Mouse (Mus musculus): ENCODE results near the gene Gse1.
A peak's percentile ranks its signal among the peaks of the same experiment; 100 is the strongest.

The Gse1 gene

DNA sequence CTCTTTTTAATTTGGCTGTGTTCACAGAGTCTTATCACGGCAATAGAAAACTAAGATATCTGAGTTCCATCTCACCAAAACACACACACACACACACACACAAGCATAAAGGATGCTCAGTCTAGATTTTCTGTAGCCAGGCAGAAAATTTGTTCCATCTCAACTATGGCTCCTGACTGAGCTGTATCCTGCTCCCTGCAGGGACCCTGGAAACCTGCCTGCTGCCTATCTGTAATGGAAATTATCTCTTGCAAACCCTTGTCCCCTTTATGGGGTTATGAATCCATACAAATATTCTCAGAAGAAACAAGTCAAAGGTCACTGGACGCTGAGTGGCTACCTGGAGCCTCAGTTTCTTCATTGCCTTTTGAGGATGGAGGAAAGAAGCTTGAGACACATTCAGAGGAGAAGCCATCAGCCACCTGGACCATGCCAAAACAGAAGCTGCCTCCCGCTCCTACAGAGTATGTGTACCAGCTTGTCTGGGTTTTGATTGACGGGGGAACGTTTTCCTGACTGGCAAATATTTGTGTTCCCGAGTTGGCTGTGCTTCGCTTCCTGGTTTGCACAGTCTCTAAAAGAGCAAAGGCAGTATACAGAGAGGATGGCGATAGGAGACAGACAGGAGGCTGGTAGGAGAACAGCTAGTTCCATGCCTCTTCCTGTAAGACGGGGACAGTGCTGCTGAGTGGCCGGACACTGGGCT is 363.5 kb downstream of the Gse1 start:
- DNase-seq, result no peak

DNA sequence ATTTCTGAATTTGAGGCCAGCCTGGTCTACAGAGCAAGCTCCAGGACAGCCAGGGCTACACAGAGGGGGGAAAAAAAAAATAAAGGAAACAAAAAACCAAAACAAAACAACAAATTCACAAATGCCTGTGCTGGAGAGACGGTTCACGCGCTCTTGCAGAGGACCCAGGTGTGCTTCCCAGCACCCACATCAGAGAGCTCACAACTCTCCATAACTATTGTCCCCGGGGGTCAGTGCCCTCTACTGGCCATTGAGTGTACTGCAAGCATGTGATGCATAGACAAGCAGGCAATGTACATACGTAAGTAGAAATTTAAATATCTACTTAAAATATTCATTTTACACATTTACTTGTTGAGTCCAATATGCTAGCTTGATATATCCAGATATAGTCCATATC is 366.3 kb downstream of the Gse1 start:
- no peak for DNase-seq

DNA sequence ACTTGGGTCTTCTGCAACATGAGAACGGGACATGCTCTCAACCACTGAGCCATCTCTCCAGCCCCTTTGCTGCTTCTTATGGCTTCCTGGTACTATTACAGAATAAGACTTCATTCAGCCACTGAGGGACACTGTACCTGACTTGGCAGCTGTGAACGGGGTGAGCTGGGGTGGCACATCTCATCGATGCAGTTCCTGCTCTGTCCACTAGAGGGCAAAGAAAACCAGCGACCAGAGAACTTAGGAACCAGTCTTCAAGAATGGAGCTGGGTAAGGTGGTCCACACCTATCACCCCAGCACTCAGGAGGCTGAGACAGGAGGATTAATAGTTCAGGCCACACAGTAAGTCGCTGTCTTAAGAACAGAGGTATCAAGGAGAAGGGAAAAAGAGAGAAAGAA is 367.7 kb downstream of the Gse1 start:
- DNase-seq, result peak; percentile 72

DNA sequence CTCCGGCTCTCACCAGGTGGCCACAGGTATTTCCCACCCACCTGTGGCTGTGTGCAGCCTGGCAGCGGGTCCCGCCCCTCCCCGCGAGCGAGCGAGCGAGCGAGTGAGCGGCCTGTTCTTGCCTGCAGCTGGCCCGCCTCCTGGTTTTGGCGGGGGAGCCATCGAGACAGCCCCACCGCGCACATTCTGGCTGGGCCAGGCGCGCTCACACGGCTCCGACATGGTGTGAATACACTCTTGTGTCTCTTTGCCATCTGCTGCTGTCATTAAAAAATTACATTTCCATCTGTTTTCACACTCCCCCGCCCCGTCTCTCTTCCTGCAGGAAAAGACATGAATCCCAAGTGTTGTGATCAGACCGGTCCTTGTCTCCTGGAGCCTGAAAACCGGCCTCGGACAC is 370.3 kb downstream of the Gse1 start:
- peak; percentile 54 for DNase-seq

DNA sequence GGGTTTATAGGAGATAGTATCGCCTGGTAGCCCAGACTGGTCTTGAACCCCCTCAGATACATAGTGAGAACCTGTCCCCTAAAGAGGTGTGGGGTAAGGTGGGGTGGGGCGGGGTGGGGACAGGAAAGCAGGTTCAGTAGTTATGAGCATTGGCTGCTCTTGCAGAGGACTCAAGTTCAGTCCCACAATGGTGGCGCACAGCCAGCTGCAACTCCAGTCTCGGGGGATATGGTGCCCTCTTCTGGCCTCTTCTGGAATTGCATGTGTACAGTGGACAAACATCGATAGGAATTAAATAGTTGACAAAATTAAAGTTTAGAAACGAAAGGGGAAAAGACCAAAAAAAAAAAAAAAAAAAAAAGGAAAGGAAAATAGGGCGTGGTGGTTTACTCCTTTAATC is 371.2 kb downstream of the Gse1 start:
- peak; percentile 83 for DNase-seq

DNA sequence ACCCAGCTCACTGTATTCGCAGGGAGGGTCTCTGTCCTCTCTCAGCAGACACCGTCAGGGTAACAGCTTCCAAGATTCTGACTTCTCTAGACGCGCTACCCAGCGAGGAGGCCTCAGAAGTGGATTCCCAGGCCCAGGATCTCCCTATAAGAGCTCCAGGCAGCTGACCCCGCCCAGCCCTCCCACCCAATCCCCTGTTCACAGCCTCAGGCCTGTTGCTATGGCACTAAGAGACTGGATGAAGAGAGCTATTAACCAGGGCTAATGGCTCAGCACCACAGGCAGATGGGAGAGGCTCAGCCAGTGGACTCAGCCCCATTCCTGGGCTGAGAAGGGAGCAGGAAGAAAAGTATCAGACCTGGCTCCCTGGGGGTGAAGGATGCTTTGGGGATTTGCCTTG is 374.4 kb downstream of the Gse1 start:
- no peak for DNase-seq

DNA sequence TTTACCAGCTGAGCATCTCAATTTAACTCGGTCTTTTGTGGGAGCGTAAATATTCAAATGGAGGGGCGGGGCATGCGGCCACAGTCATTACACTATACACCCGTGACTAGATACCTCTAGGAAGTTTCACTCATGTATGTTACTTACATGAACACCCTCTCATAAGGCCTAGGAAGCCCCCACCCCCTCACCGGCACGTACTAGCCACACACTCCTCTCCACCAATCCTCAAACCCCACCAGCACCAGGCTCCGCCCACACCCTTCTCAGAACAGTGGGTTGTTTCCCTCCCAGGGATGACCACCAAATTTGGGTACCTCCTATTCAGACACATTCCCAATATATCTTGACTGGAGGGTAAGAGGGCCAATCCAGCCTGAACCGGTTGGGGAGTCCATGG is 379.2 kb downstream of the Gse1 start:
- DNase-seq, result no peak

DNA sequence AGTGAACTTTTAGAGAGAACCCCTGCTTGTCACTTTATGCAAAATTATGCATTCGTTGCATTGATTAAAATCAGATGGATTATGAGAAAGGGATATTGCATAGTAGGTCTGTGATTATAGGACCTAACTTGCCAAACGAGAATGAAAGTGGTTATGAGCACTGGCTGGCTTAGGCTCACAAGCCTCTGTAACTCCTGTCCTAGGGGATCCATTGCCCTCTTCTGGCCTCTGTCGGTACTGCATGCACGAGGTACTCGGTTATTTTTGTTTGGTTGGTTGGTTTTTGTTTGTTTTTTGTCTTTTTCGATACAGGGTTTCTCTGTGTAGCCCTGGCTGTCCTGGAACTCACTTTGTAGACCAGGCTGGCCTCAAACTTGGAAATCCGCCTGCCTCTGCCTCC is 379.6 kb downstream of the Gse1 start:
- DNase-seq, result peak; percentile 79

DNA sequence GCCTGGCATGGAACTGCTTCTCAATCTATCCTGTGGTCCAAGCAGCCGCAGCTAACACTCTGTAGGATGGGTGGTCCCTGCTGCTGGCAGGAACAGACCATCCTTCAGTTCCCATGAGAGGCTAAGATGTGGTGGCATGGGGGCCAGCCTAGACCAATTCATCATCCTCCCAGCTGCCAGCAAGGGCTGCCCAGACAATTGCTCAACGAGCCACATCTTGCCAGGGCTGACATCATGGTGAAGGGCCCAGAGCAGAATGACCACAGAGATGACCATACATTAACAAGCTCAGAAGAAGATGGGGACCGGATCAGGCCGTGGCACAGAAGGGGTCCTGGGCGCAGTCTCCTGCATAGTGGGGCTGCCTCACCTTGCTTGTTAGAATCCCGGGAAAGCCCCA is 382.6 kb downstream of the Gse1 start:
- no peak for DNase-seq

DNA sequence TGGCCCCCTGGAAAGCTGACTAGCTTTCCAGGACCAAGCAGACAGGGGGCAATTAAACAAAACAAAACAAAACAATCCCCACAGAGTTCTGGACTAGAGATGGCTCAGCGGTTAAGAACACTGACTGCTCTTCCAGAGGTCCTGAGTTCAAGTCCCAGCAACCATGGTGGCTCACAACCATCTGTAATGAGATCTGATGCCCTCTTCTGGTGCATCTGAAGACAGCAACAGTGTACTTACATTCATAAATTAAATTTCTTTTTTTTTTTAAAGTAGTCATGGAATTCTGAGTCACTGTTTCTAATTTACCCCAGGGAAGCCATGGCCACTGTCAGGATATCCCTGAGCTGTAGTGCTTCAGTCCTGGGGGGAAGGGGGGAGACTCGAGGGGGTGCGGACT is 386.2 kb downstream of the Gse1 start:
- DNase-seq, result no peak

DNA sequence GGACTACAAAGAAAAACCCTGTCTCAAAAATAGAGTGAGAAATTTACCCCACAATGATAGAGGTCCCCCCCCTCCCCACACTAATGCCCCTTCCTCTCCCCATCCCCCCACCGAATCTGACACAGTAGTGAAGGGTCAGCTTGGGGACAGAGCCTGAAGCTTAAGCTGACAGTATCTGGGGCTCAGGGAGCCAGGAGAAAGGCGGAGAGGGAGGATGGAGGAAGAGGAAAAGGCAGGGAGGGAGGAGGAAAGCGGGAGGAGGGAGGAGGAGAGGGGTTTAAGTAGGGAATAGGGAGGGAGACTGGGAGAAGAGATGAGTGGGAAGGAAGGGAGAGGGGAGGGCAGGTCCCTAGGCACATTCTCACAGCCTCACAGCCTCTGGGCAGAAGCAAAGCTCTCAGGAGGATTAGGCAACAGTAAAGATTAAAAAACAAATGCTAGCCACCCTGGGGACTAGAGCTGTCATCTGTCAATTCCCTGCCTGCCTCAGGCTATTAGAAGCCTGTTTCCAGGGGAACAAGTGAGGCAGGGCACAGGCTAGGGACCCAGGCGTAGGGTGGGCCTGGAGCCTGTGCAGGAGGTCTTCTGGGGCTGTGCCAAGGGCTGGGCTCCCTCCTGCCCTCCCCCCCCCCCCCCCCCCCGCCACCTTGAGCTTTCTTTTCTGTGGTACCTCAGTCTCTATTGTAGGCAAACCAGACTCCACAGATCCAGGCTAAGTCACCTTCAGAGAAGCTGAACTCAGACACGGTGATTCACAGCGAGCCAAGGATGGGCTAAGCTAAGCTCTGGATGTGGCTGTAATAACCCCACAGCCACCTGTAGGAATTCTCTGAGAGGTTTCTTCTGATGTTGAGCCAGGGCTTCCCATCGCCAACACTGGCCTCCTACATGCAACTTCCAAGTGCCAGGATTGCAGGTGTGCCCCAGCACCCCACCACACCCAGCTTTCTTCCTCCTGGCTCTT is 388.7 kb downstream of the Gse1 start:
- DNase-seq, result no peak

DNA sequence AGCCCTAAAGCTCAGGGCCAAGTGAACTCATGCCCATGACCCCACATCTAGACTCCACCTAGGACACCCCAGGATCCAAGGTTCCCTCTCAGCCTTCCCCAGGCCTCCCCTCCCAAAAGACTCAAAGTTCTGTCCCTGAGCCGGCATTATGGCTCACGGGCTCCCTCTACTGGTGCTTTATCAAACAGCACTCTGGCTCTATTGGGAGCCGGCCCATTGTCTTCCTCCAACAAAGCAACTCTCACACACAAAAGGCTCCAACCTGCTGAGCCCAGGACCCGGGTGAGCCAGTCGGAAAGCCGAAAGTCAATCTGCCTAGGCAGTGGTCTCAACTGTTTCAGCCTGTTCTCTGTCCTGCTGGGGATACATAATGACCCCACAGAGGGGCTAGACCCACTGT is 389.9 kb downstream of the Gse1 start:
- peak; percentile 70 for DNase-seq

DNA sequence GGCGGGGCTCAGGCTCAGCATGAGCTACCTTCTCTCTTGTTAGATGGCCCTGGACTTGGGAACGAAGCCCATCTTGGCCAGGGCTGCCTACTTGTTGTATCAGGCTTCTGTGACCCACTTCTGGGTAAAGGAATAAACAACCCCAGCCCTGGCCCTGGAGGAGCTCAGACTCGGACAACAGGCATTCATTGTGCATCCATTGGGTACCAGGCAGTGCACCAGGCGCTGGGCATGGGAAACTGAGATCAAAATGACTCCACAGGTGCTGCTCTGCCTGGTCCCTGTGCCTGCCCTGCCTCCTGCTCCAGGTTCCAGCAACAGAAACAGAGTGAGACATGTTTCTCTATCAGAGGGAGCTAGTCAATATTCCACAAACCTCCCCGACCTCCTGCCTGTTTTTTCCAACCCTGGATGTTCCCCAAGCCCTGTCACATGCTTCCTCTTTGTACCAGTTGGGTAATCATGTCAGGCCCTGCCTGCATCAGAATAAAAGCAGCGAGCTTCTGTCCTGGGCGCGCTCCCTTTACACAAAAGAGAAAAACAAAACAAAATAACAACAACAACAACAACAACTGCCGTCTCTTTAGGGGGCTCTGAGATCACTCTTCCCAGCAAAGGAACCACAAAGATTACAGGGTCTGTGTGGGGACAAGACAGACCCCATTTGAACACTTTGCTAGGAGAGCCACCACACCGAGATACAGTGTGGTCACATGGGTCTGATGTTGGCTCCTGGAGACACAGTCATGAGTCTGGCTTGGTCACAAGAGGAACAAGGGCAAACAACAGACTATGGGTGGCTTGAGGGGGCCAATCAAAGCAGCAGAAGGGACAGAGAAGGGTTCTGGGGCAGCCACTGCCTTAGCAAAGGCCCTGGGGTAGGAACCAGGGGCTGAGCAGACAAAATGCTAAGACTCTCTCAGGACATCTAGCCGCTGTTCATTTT is 391.3 kb downstream of the Gse1 start:
- DNase-seq, result no peak

DNA sequence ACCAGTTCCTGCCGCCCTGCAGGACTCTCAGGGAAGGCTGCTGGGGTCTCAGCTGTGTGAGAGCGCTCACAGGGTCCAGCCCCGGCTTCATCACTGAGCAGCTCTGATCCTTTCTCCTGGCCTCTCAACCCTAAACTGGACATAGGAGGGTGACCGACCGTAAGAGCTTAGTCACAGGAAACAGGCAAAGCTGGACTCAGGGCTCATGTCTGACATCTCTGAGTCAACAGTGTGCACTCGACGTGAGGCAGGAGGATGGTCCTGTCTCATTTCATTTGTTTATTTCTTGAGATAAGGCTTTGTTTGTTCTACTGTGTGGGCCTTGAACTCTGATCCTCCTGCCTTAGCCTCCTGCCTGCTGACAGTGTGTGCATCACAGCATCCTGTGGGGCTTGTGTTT is 392.2 kb downstream of the Gse1 start:
- no peak for DNase-seq

DNA sequence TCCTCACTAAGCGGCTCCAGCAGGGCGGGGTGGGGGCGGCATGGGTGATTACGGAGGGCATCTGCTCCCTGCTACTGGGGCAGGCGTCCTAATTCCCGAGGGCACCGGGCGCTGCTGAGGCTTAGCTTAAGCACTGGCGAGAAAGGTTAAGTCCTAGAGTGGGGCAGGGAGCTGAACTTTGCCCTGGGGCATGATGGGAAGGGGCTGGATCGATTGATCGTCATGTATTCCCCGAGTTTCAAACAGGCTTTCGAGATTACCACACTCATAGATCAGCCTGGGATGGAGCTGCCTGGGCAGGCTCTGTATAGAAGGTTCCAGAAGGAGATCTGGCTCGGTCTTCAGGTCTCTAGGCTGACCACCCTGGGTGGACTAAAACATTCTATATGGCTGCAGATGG is 393.9 kb downstream of the Gse1 start:
- DNase-seq, result no peak

DNA sequence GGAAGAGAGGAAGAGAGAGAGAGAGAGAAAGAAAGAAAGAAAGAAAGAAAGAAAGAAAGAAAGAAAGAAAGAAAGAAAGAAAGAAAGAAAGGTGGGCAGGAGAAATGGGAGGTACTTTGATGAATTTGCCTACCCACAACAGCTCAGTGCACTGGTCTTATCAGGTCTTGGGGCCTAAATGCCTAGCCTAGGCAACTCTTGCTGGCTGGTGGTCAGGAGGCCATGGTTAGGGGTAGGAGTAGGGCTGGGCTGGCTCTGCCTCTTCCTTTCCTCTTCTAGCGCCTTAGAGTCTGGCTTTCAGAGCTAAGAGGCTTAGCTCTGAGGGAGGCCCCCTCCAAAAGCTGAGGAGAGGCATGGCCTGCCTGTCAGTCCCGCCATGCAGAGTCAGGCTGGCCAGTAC is 395.4 kb downstream of the Gse1 start:
- no peak for DNase-seq

DNA sequence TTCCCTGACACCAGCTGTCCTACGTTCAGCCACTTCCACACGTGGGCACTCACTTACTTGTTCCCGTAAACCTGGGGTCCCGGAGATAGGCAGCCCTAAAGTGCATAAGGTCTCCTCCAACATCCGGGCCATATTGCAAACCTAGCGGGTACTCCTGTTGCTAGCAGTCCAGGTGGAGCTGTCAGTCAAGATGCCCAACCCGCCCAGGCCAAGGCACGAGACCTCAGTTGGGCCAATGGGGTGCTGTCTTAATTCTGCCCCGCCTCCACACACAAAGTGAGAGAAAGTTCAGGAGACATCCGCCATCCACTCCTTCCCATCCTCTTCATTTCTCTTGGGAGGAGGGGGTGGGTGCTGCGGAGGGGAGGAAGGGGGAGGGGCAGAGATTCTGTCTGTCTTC is 398.2 kb downstream of the Gse1 start:
- DNase-seq, result no peak

DNA sequence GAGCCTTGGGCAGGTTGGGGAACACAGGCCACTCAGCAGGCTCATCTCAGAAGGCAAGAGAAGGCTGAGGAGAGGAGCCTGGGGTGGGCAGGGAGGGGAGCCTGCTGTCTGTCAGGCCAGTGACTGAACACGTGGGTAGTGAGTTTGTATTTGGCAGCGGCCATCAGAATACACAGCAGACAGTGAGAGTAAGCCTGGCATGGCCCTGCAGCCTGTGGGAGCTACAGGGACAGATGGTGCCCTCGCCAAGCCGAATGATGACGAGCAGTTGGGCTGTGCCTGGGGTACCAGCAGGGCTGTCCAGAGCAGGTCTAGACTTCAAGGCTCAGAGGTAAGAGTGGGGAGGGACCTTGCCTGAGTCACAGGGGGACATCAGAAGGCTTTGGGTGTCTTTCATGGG is 399.0 kb downstream of the Gse1 start:
- peak; percentile 51 for DNase-seq

DNA sequence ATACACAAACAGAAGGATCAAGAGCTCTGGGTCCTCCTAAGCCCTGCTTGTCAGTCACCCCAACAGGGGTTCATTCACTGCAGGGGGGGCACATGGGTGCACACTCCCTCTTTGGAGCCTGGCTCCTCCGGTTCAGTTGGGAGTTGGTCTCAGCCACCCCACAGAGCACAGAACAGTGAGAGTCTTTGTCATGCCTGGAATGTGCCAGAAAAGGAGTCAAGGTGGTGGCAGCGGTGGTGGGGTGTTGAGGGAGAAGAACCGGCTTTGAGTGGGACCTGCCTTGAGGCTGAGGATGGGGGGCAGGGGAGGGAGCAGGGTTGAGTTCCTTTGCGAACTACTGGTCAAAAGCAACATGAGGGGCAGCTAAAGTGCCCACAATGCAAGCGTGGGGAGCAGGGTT is 401.8 kb downstream of the Gse1 start:
- DNase-seq, result no peak

DNA sequence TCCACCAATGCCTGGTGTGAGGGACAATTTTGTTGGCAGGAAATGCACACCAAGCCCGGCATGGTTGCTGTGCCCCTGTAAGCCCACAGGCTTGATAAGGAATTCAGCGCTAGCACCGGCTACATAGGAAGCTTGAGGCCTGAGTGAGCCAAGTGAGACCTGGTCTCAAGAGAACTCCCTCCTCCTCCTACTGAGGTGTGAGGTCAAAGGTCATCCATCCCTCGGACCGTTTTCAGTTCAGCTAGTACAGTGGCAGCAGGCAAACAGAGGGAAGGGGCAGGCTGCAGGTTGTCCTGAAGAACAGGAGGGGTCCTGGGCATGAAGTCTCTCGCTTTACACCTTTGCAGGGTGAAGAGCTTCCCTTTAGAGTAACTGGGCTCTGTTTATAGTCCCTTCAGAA is 402.6 kb downstream of the Gse1 start:
- DNase-seq, result no peak

All from cerebellum, adult 8-10 months (tissue).